ENCODE assay signal across 8 mouse cellular contexts in genomic region chr7:127273925-127274789, GRCm38 (mm10). TPM values are rescaled to one million over a fixed set of nuclear protein-coding genes. Genes with fewer than 3 reads are reported as not detected.
DNase-seq lines count a peak whose midpoint lies in the region; ATAC-seq and TF ChIP-seq lines count a peak whose summit lies in the region.

Sephs2 (minus strand) TSS chr7:127274055.

- no peaks in the 10 kb centered on the region for H3K27me3 ChIP-seq in MEL (ENCODE audit: control insufficient read depth in 1 of 2, insufficient read depth in 2 of 2, low read length in 2 of 2)
- no peaks in the 10 kb centered on the region for H3K27me3 ChIP-seq in cerebellum, adult 2 months (ENCODE audit: control insufficient read depth, insufficient read depth, low read length)
- no peaks in the 10 kb centered on the region for H3K27me3 ChIP-seq in forebrain, postnatal 0 days (ENCODE audit: insufficient read depth, low read length)
- H3K27me3 ChIP-seq in lung, embryonic 15.5 days, result no peaks in the 10 kb centered on the region

- H3K9me3 ChIP-seq in MEL (replicated peaks; ENCODE audit: insufficient read depth, low read length), result no peaks in the 10 kb centered on the region
- H3K9me3 ChIP-seq in forebrain, postnatal 0 days (ENCODE audit: low read length), result no peaks in the 10 kb centered on the region
- H3K9me3 ChIP-seq in lung, embryonic 15.5 days, result no peaks in the 10 kb centered on the region

- H3K4me3 ChIP-seq in MEL (ENCODE audit: control insufficient read depth in 1 of 2, insufficient read depth in 1 of 2, low read depth in 2 of 2, low read length in 2 of 2), result peak within 1 kb of the TSS; percentile 83 to 87
- H3K4me3 ChIP-seq in cerebellum, adult 2 months (replicated peaks; ENCODE audit: insufficient read depth, low read depth, low read length), result peak within 1 kb of the TSS; percentile 76
- peak within 1 kb of the TSS; percentile 84 for H3K4me3 ChIP-seq in forebrain, postnatal 0 days (ENCODE audit: low read depth, low read length)
- H3K4me3 ChIP-seq in lung, embryonic 15.5 days, result peak within 1 kb of the TSS; percentile 89

- no peak for TF ChIP-seq RAD21 in MEL (IDR thresholded peaks at IDR 0.05; ENCODE audit: low read depth, low read length)

- peaks cover 3 to 21% of the 10 kb centered on the region in 2 experiments; a peak in 3 of 4 replicates for H3K4me1 ChIP-seq in MEL (ENCODE audit: control insufficient read depth in 1 of 2, insufficient read depth in 2 of 2, low read length in 2 of 2)
- peaks cover 9% of the 10 kb centered on the region for H3K4me1 ChIP-seq in cerebellum, adult 2 months (ENCODE audit: control insufficient read depth, insufficient read depth, low read length)
- H3K4me1 ChIP-seq in forebrain, postnatal 0 days (ENCODE audit: insufficient read depth), result peaks cover 4% of the 10 kb centered on the region; the same call in 1 of the 2 replicates
- H3K4me1 ChIP-seq in lung, embryonic 15.5 days, result peaks cover 16% of the 10 kb centered on the region

- H3K4me2 ChIP-seq in forebrain, postnatal 0 days (ENCODE audit: low read depth), result peak within 1 kb of the TSS; percentile 81
- peak within 1 kb of the TSS; percentile 89 for H3K4me2 ChIP-seq in lung, embryonic 15.5 days

- peaks cover 23% of the 10 kb centered on the region for H3K79me2 ChIP-seq in MEL (ENCODE audit: control insufficient read depth, insufficient read depth, low read length, poor library complexity)

- TF ChIP-seq EP300 in MEL (IDR thresholded peaks at IDR 0.05; ENCODE audit: low read depth in 1 of 2, low read length in 2 of 2), result peak in 1 of 2 experiments; percentile 53; a peak in 2 of 4 replicates

- no peak for TF ChIP-seq CTCF in MEL (IDR thresholded peaks at IDR 0.05 in 2 of 3, conservative IDR thresholded peaks at IDR 0.05 in 1 of 3; ENCODE audit: control insufficient read depth in 1 of 3, insufficient read depth in 1 of 3, low read depth in 2 of 3, low read length in 3 of 3, poor library complexity in 1 of 3, severe bottlenecking in 1 of 3)
- no peak for TF ChIP-seq CTCF in cerebellum, adult 2 months (IDR thresholded peaks at IDR 0.05; ENCODE audit: borderline replicate concordance, insufficient read depth, low read depth, low read length)
- TF ChIP-seq CTCF in forebrain, postnatal 0 days (IDR thresholded peaks at IDR 0.05; ENCODE audit: low read depth), result no peak

- TF ChIP-seq POLR2A in MEL (IDR thresholded peaks at IDR 0.05; ENCODE audit: control insufficient read depth in 1 of 2, insufficient read depth in 1 of 2, low read depth in 1 of 2, low read length in 2 of 2, poor library complexity in 1 of 2), result peak; percentile 99 to 100
- peak; percentile 99 for TF ChIP-seq POLR2A in cerebellum, adult 2 months (IDR thresholded peaks at IDR 0.05; ENCODE audit: borderline replicate concordance, insufficient read depth, low read length)

- peak within 1 kb of the TSS; percentile 95 for H3K9ac ChIP-seq in MEL (ENCODE audit: control insufficient read depth, low read depth, low read length, poor library complexity, severe bottlenecking)
- peak within 1 kb of the TSS; percentile 93 for H3K9ac ChIP-seq in forebrain, postnatal 0 days
- H3K9ac ChIP-seq in lung, embryonic 15.5 days, result peak within 1 kb of the TSS; percentile 90

- WGBS in cerebellum, adult 2 months, result under 1% methylated on average over 39 of the region's 39 CpGs
- 2% methylated on average over 39 of the region's 39 CpGs for WGBS in forebrain, postnatal 0 days
- 1% methylated on average over 39 of the region's 39 CpGs for WGBS in lung, embryonic 15.5 days

- H3K36me3 ChIP-seq in MEL (ENCODE audit: control insufficient read depth in 1 of 2, insufficient read depth in 2 of 2, low read length in 2 of 2), result peaks cover 0 to 24% of the 10 kb centered on the region in 2 experiments; a peak in 3 of 4 replicates
- peaks cover 9% of the 10 kb centered on the region; the same call in 1 of the 2 replicates for H3K36me3 ChIP-seq in forebrain, postnatal 0 days (ENCODE audit: insufficient read depth)
- H3K36me3 ChIP-seq in lung, embryonic 15.5 days, result peaks cover 20% of the 10 kb centered on the region; the same call in 1 of the 2 replicates

- peak; percentile 94 for ATAC-seq in forebrain, postnatal 0 days
- peak; percentile 91 for ATAC-seq in lung, embryonic 15.5 days (ENCODE audit: borderline replicate concordance, extremely low read depth, low FRiP score, low TSS enrichment)

- DNase-seq in MEL (ENCODE audit: low read depth, low spot score), result peak; percentile 97
- DNase-seq in cerebellum, adult 2 months, result peak; percentile 96 to 99
- DNase-seq in forebrain, postnatal 0 days, result peak; percentile 96
- DNase-seq in heart, postnatal 4 days, result peak; percentile 97
- peak; percentile 91 to 98 for DNase-seq in layer of hippocampus, adult 8-10 months (ENCODE audit: low spot score in 2 of 2)
- peak; percentile 85 for DNase-seq in ovary, adult 18-20 months (ENCODE audit: low spot score)
- DNase-seq in thymus, postnatal 0 days (ENCODE audit: low spot score), result peak; percentile 95

- H3K27ac ChIP-seq in MEL (ENCODE audit: control insufficient read depth, low read depth, low read length), result peak within 1 kb of the TSS; percentile 65
- peak within 1 kb of the TSS; percentile 60 for H3K27ac ChIP-seq in cerebellum, adult 2 months (ENCODE audit: insufficient read depth, low read length)
- peak within 1 kb of the TSS; percentile 80 for H3K27ac ChIP-seq in forebrain, postnatal 0 days (ENCODE audit: low read depth, low read length)
- peak within 1 kb of the TSS; percentile 88 for H3K27ac ChIP-seq in lung, embryonic 15.5 days

TF ChIP-seq in MEL, 35 proteins besides CTCF, POLR2A, EP300 and RAD21:
- TF ChIP-seq MAX (IDR thresholded peaks at IDR 0.05; ENCODE audit: low read length) (peak; percentile 95), TCF12 (IDR thresholded peaks at IDR 0.05; ENCODE audit: low read depth, low read length) (peak; percentile 75), MAZ (IDR thresholded peaks at IDR 0.05; ENCODE audit: low read depth, low read length) (no peak), SIN3A (IDR thresholded peaks at IDR 0.05; ENCODE audit: low read length) (peak; percentile 97), TAL1 (IDR thresholded peaks at IDR 0.05; ENCODE audit: low read length) (no peak), GATA1 (IDR thresholded peaks at IDR 0.05; ENCODE audit: low read depth, low read length) (no peak), BHLHE40 (IDR thresholded peaks at IDR 0.05; ENCODE audit: borderline replicate concordance, low read depth, low read length) (peak; percentile 89), POLR2AphosphoS5 (IDR thresholded peaks at IDR 0.05; ENCODE audit: borderline replicate concordance, low read depth, low read length) (peak; percentile 93), TBP (IDR thresholded peaks at IDR 0.05; ENCODE audit: low read depth, low read length) (peak; percentile 99), HCFC1 (IDR thresholded peaks at IDR 0.05; ENCODE audit: low read depth, low read length) (peak; percentile 84), E2F4 (IDR thresholded peaks at IDR 0.05; ENCODE audit: borderline replicate concordance, low read depth, low read length) (0 out of 2 replicates have a peak, but pooled peaks have one; percentile 51), GABPA (IDR thresholded peaks at IDR 0.05; ENCODE audit: low read depth, low read length) (no peak), SMC3 (IDR thresholded peaks at IDR 0.05; ENCODE audit: low read depth, low read length) (no peak; the same call in 1 of the 2 replicates), NRF1 (IDR thresholded peaks at IDR 0.05; ENCODE audit: insufficient read depth, low read depth, low read length, poor library complexity, severe bottlenecking) (no peak), USF1 (IDR thresholded peaks at IDR 0.05; ENCODE audit: low read depth, low read length) (peak; percentile 92), ZMIZ1 (IDR thresholded peaks at IDR 0.05; ENCODE audit: low read depth, low read length) (peak; percentile 99), USF2 (IDR thresholded peaks at IDR 0.05; ENCODE audit: borderline replicate concordance in 1 of 2, insufficient read depth in 1 of 2, low read depth in 1 of 2, low read length in 2 of 2) (0 out of 4 replicates have a peak, but pooled peaks of 1 of the 2 experiments have one; percentile 52), MYB (IDR thresholded peaks at IDR 0.05; ENCODE audit: low read depth, low read length) (peak; percentile 66), POLR2AphosphoS2 (IDR thresholded peaks at IDR 0.05; ENCODE audit: low read length) (peak; percentile 99), ETS1 (IDR thresholded peaks at IDR 0.05; ENCODE audit: low read depth, low read length) (peak; percentile 53; the same call in 1 of the 2 replicates), JUND (IDR thresholded peaks at IDR 0.05; ENCODE audit: low read depth, low read length) (no peak), ELF1 (IDR thresholded peaks at IDR 0.05; ENCODE audit: low read depth, low read length) (0 out of 2 replicates have a peak, but pooled peaks have one; percentile 49), ZC3H11A (IDR thresholded peaks at IDR 0.05; ENCODE audit: low read depth, low read length) (no peak), CHD2 (IDR thresholded peaks at IDR 0.05; ENCODE audit: low read length) (peak; percentile 90), KAT2A (conservative IDR thresholded peaks at IDR 0.05; ENCODE audit: low read depth, low read length) (no peak; the same call in 1 of the 2 replicates), MYC (IDR thresholded peaks at IDR 0.05; ENCODE audit: low read depth, low read length) (peak; percentile 98), NELFE (IDR thresholded peaks at IDR 0.05; ENCODE audit: low read depth, low read length) (peak; percentile 99), MXI1 (IDR thresholded peaks at IDR 0.05; ENCODE audit: low read depth, low read length) (peak; percentile 82; the same call in 1 of the 2 replicates)

RNA-seq across cellular contexts. Expression of gene Sephs2, which starts in this region (rescaled TPM):
- total RNA-seq in MEL (2012; rRNA removed), result 177 and 182 TPM in 2 replicates
- 100 to 1,000 TPM in 1 of 2 experiments, not detected in 1; 109 TPM for polyA plus RNA-seq in MEL (2012; ENCODE audit: insufficient read depth in 1 of 2, insufficient read length in 2 of 2, low read depth in 1 of 2, low replicate concordance in 2 of 2, missing spikeins in 1 of 2)
- 31.1 and 31.7 TPM in 2 replicates for polyA plus RNA-seq in cerebellum, adult 2 months (2012; rRNA removed)
- total RNA-seq in forebrain, postnatal 0 days (2014; rRNA removed), result 73.0 and 78.0 TPM in 2 replicates
- polyA plus RNA-seq in forebrain, postnatal 0 days (2015; fragmentation: Nextera tagmentation; extraction: Ambion mirVana), result 82.4 and 83.5 TPM in 2 replicates
- 10 to 100 TPM; 44.2 to 45.7 TPM for total RNA-seq in heart, postnatal 4 days (2021)
- 10 to 100 TPM; 36.9 to 43.1 (median 40.0) TPM for total RNA-seq in layer of hippocampus, adult 8-10 months (2022)
- polyA plus RNA-seq in lung, embryonic 15.5 days (2015; fragmentation: Nextera tagmentation; extraction: Ambion mirVana), result 66.9 and 69.3 TPM in 2 replicates
- polyA plus RNA-seq in thymus, postnatal 0 days (2015; fragmentation: Nextera tagmentation; extraction: Ambion mirVana), result 146 and 151 TPM in 2 replicates

Comparison
In these comparisons a context has a peak if more than half of its experiments do, and no peak if none do; other contexts are left out.
1. Peak in every context shown above with its lines: DNase-seq, ATAC-seq, H3K4me3 ChIP-seq and H3K27ac ChIP-seq.